Mouse (Mus musculus): ENCODE data around the gene Ormdl3. TPM values are rescaled to one million over a fixed set of nuclear protein-coding genes. Genes with fewer than 3 reads are reported as not detected.

Gene Ormdl3
- polyA plus RNA-seq, 1 experiment from 2014 or later, result 57.7 TPM

- no peaks in the 10 kb centered on the region for H3K9me3 ChIP-seq
- WGBS, result 1% methylated on average over 22 of the region's 22 CpGs
- peak overlapping the region; percentile 86 for H3K27ac ChIP-seq (replicated peaks)
- no peak for DNase-seq (ENCODE audit: low spot score)
- no peaks in the 10 kb centered on the region for H3K27me3 ChIP-seq (replicated peaks; ENCODE audit: low read depth, poor library complexity, severe bottlenecking)
- peak overlapping the region; percentile 93 for H3K4me3 ChIP-seq
- H3K36me3 ChIP-seq (replicated peaks), result peaks cover 29% of the 10 kb centered on the region
- H3K4me1 ChIP-seq, result peaks cover 45% of the 10 kb centered on the region
These were observed 879 bp downstream of the Ormdl3 start for GRCm38 (mm10) chr11:98586087-98586891.

- Histone ChIP-seq H3K27ac (replicated peaks) (no peak overlapping the region), H3K36me3 (replicated peaks) (peaks cover 44% of the 10 kb centered on the region), H3K4me1 (peaks cover 44% of the 10 kb centered on the region), H3K4me3 (peak overlapping the region; percentile 93; the same call in 1 of the 2 replicates), H3K27me3 (replicated peaks; ENCODE audit: low read depth, poor library complexity, severe bottlenecking) (no peaks in the 10 kb centered on the region), H3K9me3 (no peaks in the 10 kb centered on the region)
- WGBS, result 92% methylated on average over 6 of the region's 6 CpGs
- DNase-seq (ENCODE audit: low spot score), result no peak
These were observed 2.5 kb downstream of the Ormdl3 start for GRCm38 (mm10) chr11:98584629-98585177.

GRCm38 (mm10) chr11:98584146-98584545 lies 3.0 kb downstream of the Ormdl3 start:
- Histone ChIP-seq H3K27me3 (replicated peaks; ENCODE audit: low read depth, poor library complexity, severe bottlenecking) (no peaks in the 10 kb centered on the region), H3K27ac (replicated peaks) (no peak overlapping the region), H3K4me3 (no peak overlapping the region), H3K9me3 (no peaks in the 10 kb centered on the region), H3K4me1 (peaks cover 38% of the 10 kb centered on the region), H3K36me3 (replicated peaks) (peaks cover 48% of the 10 kb centered on the region)
- no peak for DNase-seq (ENCODE audit: low spot score)
- WGBS, result 58% methylated on average over 1 of the region's 1 CpGs

GRCm38 (mm10) chr11:98583571-98583970 lies 3.6 kb downstream of the Ormdl3 start:
- Histone ChIP-seq H3K4me1 (peaks cover 35% of the 10 kb centered on the region), H3K27ac (replicated peaks) (no peak overlapping the region), H3K36me3 (replicated peaks) (peaks cover 48% of the 10 kb centered on the region), H3K4me3 (no peak overlapping the region), H3K27me3 (replicated peaks; ENCODE audit: low read depth, poor library complexity, severe bottlenecking) (no peaks in the 10 kb centered on the region), H3K9me3 (no peaks in the 10 kb centered on the region)
- 42% methylated on average over 3 of the region's 3 CpGs for WGBS
- no peak for DNase-seq (ENCODE audit: low spot score)

GRCm38 (mm10) chr11:98583265-98583552 lies 4.0 kb downstream of the Ormdl3 start:
- DNase-seq (ENCODE audit: low spot score), result no peak
- Histone ChIP-seq H3K9me3 (no peaks in the 10 kb centered on the region), H3K27ac (replicated peaks) (no peak overlapping the region), H3K27me3 (replicated peaks; ENCODE audit: low read depth, poor library complexity, severe bottlenecking) (no peaks in the 10 kb centered on the region), H3K36me3 (replicated peaks) (peaks cover 48% of the 10 kb centered on the region), H3K4me3 (no peak overlapping the region), H3K4me1 (peaks cover 31% of the 10 kb centered on the region)
- 94% methylated on average over 3 of the region's 3 CpGs for WGBS

- no peaks in the 10 kb centered on the region for H3K9me3 ChIP-seq
- H3K27ac ChIP-seq (replicated peaks), result no peak overlapping the region; the same call in 1 of the 2 replicates
- H3K4me3 ChIP-seq, result peak overlapping the region; percentile 13; the same call in 1 of the 2 replicates
- no peaks in the 10 kb centered on the region for H3K27me3 ChIP-seq (replicated peaks; ENCODE audit: low read depth, poor library complexity, severe bottlenecking)
- H3K36me3 ChIP-seq (replicated peaks), result peaks cover 48% of the 10 kb centered on the region
- H3K4me1 ChIP-seq, result peaks cover 26% of the 10 kb centered on the region
- no peak for DNase-seq (ENCODE audit: low spot score)
- 90% methylated on average over 12 of the region's 12 CpGs for whole genome bisulfite sequencing
These were observed 4.5 kb downstream of the Ormdl3 start for GRCm38 (mm10) chr11:98582551-98583264.

- peak overlapping the region; percentile 13; the same call in 1 of the 2 replicates for H3K4me3 ChIP-seq
- H3K27ac ChIP-seq (replicated peaks), result no peak overlapping the region; the same call in 1 of the 2 replicates
- no peaks in the 10 kb centered on the region for H3K27me3 ChIP-seq (replicated peaks; ENCODE audit: low read depth, poor library complexity, severe bottlenecking)
- H3K4me1 ChIP-seq, result peaks cover 22% of the 10 kb centered on the region
- no peak for DNase-seq (ENCODE audit: low spot score)
- no peaks in the 10 kb centered on the region for H3K9me3 ChIP-seq
- WGBS, result 80% methylated on average over 8 of the region's 8 CpGs
- peaks cover 48% of the 10 kb centered on the region for H3K36me3 ChIP-seq (replicated peaks)
These were observed 5.2 kb downstream of the Ormdl3 start for GRCm38 (mm10) chr11:98582030-98582388.

- Histone ChIP-seq H3K4me1 (peaks cover 20% of the 10 kb centered on the region), H3K27ac (replicated peaks) (no peak overlapping the region), H3K4me3 (no peak overlapping the region), H3K36me3 (replicated peaks) (peaks cover 48% of the 10 kb centered on the region), H3K9me3 (no peaks in the 10 kb centered on the region), H3K27me3 (replicated peaks; ENCODE audit: low read depth, poor library complexity, severe bottlenecking) (no peaks in the 10 kb centered on the region)
- WGBS, result 69% methylated on average over 17 of the region's 17 CpGs
- DNase-seq (ENCODE audit: low spot score), result no peak
These were observed 5.7 kb downstream of the Ormdl3 start for GRCm38 (mm10) chr11:98581286-98582029.

- H3K27ac ChIP-seq (replicated peaks), result no peak overlapping the region
- no peak overlapping the region for H3K4me3 ChIP-seq
- peaks cover 11% of the 10 kb centered on the region for H3K4me1 ChIP-seq
- WGBS, result 76% methylated on average over 16 of the region's 16 CpGs
- no peaks in the 10 kb centered on the region for H3K9me3 ChIP-seq
- H3K27me3 ChIP-seq (replicated peaks; ENCODE audit: low read depth, poor library complexity, severe bottlenecking), result no peaks in the 10 kb centered on the region
- H3K36me3 ChIP-seq (replicated peaks), result peaks cover 48% of the 10 kb centered on the region
- no peak for DNase-seq (ENCODE audit: low spot score)
These were observed 6.7 kb downstream of the Ormdl3 start for GRCm38 (mm10) chr11:98580301-98581121.

- Histone ChIP-seq H3K27me3 (replicated peaks; ENCODE audit: low read depth, poor library complexity, severe bottlenecking) (no peaks in the 10 kb centered on the region), H3K9me3 (no peaks in the 10 kb centered on the region), H3K4me1 (no peaks in the 10 kb centered on the region), H3K4me3 (no peak overlapping the region), H3K27ac (replicated peaks) (no peak overlapping the region), H3K36me3 (replicated peaks) (peaks cover 35% of the 10 kb centered on the region)
- DNase-seq (ENCODE audit: low spot score), result no peak
- WGBS, result 87% methylated on average over 5 of the region's 5 CpGs
These were observed 9.4 kb downstream of the Ormdl3 start for GRCm38 (mm10) chr11:98577776-98578175.

GRCm38 (mm10) chr11:98569461-98569860 lies 17.7 kb downstream of the Ormdl3 start:
- Histone ChIP-seq H3K4me1 (0 out of 2 replicates have a peak, but pooled peaks cover 2% of the 10 kb centered on the region), H3K27me3 (replicated peaks; ENCODE audit: low read depth, poor library complexity, severe bottlenecking) (no peaks in the 10 kb centered on the region), H3K4me3 (no peak overlapping the region), H3K9me3 (no peaks in the 10 kb centered on the region), H3K27ac (replicated peaks) (no peak overlapping the region), H3K36me3 (replicated peaks) (no peaks in the 10 kb centered on the region)
- WGBS, result 84% methylated on average over 6 of the region's 6 CpGs
- DNase-seq (ENCODE audit: low spot score), result no peak

GRCm38 (mm10) chr11:98568326-98568725 lies 18.8 kb downstream of the Ormdl3 start:
- no peak for DNase-seq (ENCODE audit: low spot score)
- 0 out of 2 replicates have a peak, but pooled peaks cover 2% of the 10 kb centered on the region for H3K4me1 ChIP-seq
- H3K27me3 ChIP-seq (replicated peaks; ENCODE audit: low read depth, poor library complexity, severe bottlenecking), result no peaks in the 10 kb centered on the region
- H3K27ac ChIP-seq (replicated peaks), result no peak overlapping the region
- WGBS, result 87% methylated on average over 8 of the region's 8 CpGs
- no peak overlapping the region for H3K4me3 ChIP-seq
- H3K36me3 ChIP-seq (replicated peaks), result no peaks in the 10 kb centered on the region
- H3K9me3 ChIP-seq, result no peaks in the 10 kb centered on the region

All from embryonic facial prominence, embryonic 10.5 days (tissue).